In genomic region chr2:29589266-29589665, GRCm38 (mm10) we compare ENCODE assay signal across 15 mouse cellular contexts. TPM values are rescaled to one million over a fixed set of nuclear protein-coding genes. Genes with fewer than 3 reads are reported as not detected.
DNase-seq lines count a peak whose midpoint lies in the region; ATAC-seq and TF ChIP-seq lines count a peak whose summit lies in the region.
"Had no signal": no experiment of that assay in that cellular context is flagged by ENCODE, and none has a peak within 500 bp of the region (broad histone marks: within the 10 kb centered on the region; RNA-seq: fewer than 3 reads in every experiment).

No protein-coding gene starts in this region.

- H3K27ac ChIP-seq in forebrain, embryonic 11.5 days (ENCODE audit: low read depth, low read length): no peak overlapping the region
- H3K27ac ChIP-seq in forebrain, embryonic 12.5 days: no peak overlapping the region
- no peak overlapping the region for H3K27ac ChIP-seq in liver, postnatal 0 days (ENCODE audit: low read depth)
- H3K27ac ChIP-seq: embryonic facial prominence, embryonic 13.5 days; lung, embryonic 15.5 days had no signal

- H3K27me3 ChIP-seq in forebrain, embryonic 11.5 days (ENCODE audit: control insufficient read depth, insufficient read depth, low read length): no peaks in the 10 kb centered on the region
- H3K27me3 ChIP-seq in forebrain, embryonic 12.5 days: peaks cover 16% of the 10 kb centered on the region; the same call in 1 of the 2 replicates
- no peaks in the 10 kb centered on the region for H3K27me3 ChIP-seq in liver, postnatal 0 days (ENCODE audit: insufficient read depth, low read length)
- H3K27me3 ChIP-seq: embryonic facial prominence, embryonic 13.5 days; lung, embryonic 15.5 days had no signal

- no peak for ATAC-seq in forebrain, embryonic 11.5 days (replicated peaks; ENCODE audit: low FRiP score)
- no peak for ATAC-seq in forebrain, embryonic 12.5 days (ENCODE audit: low FRiP score)
- ATAC-seq in liver, postnatal 0 days: no peak

- WGBS in forebrain, embryonic 11.5 days: 28% methylated on average over 10 of the region's 10 CpGs
- 24% methylated on average over 10 of the region's 10 CpGs for WGBS in forebrain, embryonic 12.5 days
- WGBS in liver, postnatal 0 days (ENCODE audit: insufficient replicate concordance): 31% methylated on average over 10 of the region's 10 CpGs

- TF ChIP-seq CTCF in liver, postnatal 0 days (IDR thresholded peaks at IDR 0.05; ENCODE audit: low read depth): peak; percentile 42

- H3K36me3 ChIP-seq in forebrain, embryonic 11.5 days (ENCODE audit: control insufficient read depth, insufficient read depth, low read length): no peaks in the 10 kb centered on the region
- no peaks in the 10 kb centered on the region for H3K36me3 ChIP-seq in forebrain, embryonic 12.5 days (replicated peaks)
- H3K36me3 ChIP-seq in liver, postnatal 0 days (replicated peaks; ENCODE audit: insufficient read depth, low read length): no peaks in the 10 kb centered on the region
- H3K36me3 ChIP-seq: embryonic facial prominence, embryonic 13.5 days; lung, embryonic 15.5 days had no signal

- H3K4me1 ChIP-seq in forebrain, embryonic 11.5 days (replicated peaks; ENCODE audit: control insufficient read depth, insufficient read depth, low read length): peaks cover 4% of the 10 kb centered on the region; the same call in 1 of the 2 replicates
- peaks cover 10% of the 10 kb centered on the region for H3K4me1 ChIP-seq in forebrain, embryonic 12.5 days
- no peaks in the 10 kb centered on the region for H3K4me1 ChIP-seq in liver, postnatal 0 days (ENCODE audit: insufficient read depth)
- H3K4me1 ChIP-seq: embryonic facial prominence, embryonic 13.5 days; lung, embryonic 15.5 days had no signal

- TF ChIP-seq EP300 in liver, postnatal 0 days (IDR thresholded peaks at IDR 0.05; ENCODE audit: low read depth): no peak

- H3K4me2 ChIP-seq in forebrain, embryonic 11.5 days (ENCODE audit: low read depth, low read length, severe bottlenecking): no peak overlapping the region
- H3K4me2 ChIP-seq in forebrain, embryonic 12.5 days: no peak overlapping the region
- no peak overlapping the region for H3K4me2 ChIP-seq in liver, postnatal 0 days (ENCODE audit: low read depth, low read length)
- H3K4me2 ChIP-seq: embryonic facial prominence, embryonic 13.5 days; lung, embryonic 15.5 days had no signal

- H3K9ac ChIP-seq in forebrain, embryonic 11.5 days (ENCODE audit: low read length): no peak overlapping the region
- no peak overlapping the region for H3K9ac ChIP-seq in forebrain, embryonic 12.5 days
- no peak overlapping the region for H3K9ac ChIP-seq in liver, postnatal 0 days (replicated peaks)
- H3K9ac ChIP-seq: embryonic facial prominence, embryonic 13.5 days; lung, embryonic 15.5 days had no signal

- no peak overlapping the region for H3K4me3 ChIP-seq in forebrain, embryonic 11.5 days (ENCODE audit: low read depth, low read length)
- H3K4me3 ChIP-seq in forebrain, embryonic 12.5 days (replicated peaks): no peak overlapping the region
- H3K4me3 ChIP-seq in liver, postnatal 0 days (ENCODE audit: low read depth, low read length): no peak overlapping the region
- H3K4me3 ChIP-seq: embryonic facial prominence, embryonic 13.5 days; lung, embryonic 15.5 days had no signal

- peak; percentile 56 for DNase-seq in forebrain, embryonic 11.5 days (ENCODE audit: low spot score)
- no peak for DNase-seq in liver, postnatal 0 days
- DNase-seq in liver (no peak), ZHBTc4 (ENCODE audit: low read depth, low spot score) (peak; percentile 60)
- DNase-seq in mesoderm, embryonic 11.5 days (ENCODE audit: low read depth, low spot score): peak; percentile 41
- DNase-seq in cerebellum, postnatal 36 days: no peak
- DNase-seq in heart, postnatal 4 days: no peak
- DNase-seq: adrenal gland, adult 2 months; heart, postnatal 14 days; kidney, adult 18-20 months; layer of hippocampus, adult 9-11 months; right cerebral cortex, postnatal 25 days had no signal

- no peaks in the 10 kb centered on the region for H3K9me3 ChIP-seq in forebrain, embryonic 11.5 days (ENCODE audit: control insufficient read depth, low read length)
- H3K9me3 ChIP-seq in forebrain, embryonic 12.5 days: no peaks in the 10 kb centered on the region
- H3K9me3 ChIP-seq in liver, postnatal 0 days (ENCODE audit: low read length): no peaks in the 10 kb centered on the region
- H3K9me3 ChIP-seq: embryonic facial prominence, embryonic 13.5 days; lung, embryonic 15.5 days had no signal

RNA-seq across cellular contexts. Expression of gene Rapgef1, which starts 30.3 kb away (rescaled TPM):
- polyA plus RNA-seq in forebrain, embryonic 11.5 days (2014; fragmentation: Nextera tagmentation; extraction: Ambion mirVana): 23.0 and 26.2 TPM in 2 replicates
- polyA plus RNA-seq in forebrain, embryonic 12.5 days (2016; fragmentation: Nextera tagmentation; extraction: Ambion mirVana): 22.3 and 24.0 TPM in 2 replicates
- 4.8 and 5.1 TPM in 2 replicates for polyA plus RNA-seq in liver, postnatal 0 days (2015; fragmentation: Nextera tagmentation; extraction: Ambion mirVana)
- total RNA-seq in heart, postnatal 4 days (2021): 10 to 100 TPM; 96.3 to 98.4 TPM

Comparison
In these comparisons a context has a peak if more than half of its experiments do, and no peak if none do; other contexts are left out.
1. DNase-seq: peak in forebrain, embryonic 11.5 days (single experiment), ZHBTc4 (single experiment) and mesoderm, embryonic 11.5 days (single experiment); none in liver, postnatal 0 days (single experiment), liver (single experiment), cerebellum, postnatal 36 days (0 of 2) and heart, postnatal 4 days (single experiment).